Mouse (Mus musculus) WW6 (cell line): ENCODE measurements around the gene Mst1r.
A peak's percentile ranks its signal among the peaks of the same experiment; 100 is the strongest.

Source experiments
- DNase-seq: peaks from one replicate; pipeline ENCODE4 v3.0.0-alpha.2; 2013; ENCODE audit warnings: low read depth, low spot score

Gene Mst1r

GRCm38 (mm10) chr9:107906252-107906966, at the start of gene Mst1r:
TSS of gene Mst1r (plus strand) at chr9:107906873.
- no peak for DNase-seq

GRCm38 (mm10) chr9:107858343-107858742, 48.3 kb upstream of the Mst1r start:
- DNase-seq, result no peak

- no peak for DNase-seq
Observed at GRCm38 (mm10) chr9:107864493-107864892, 42.2 kb upstream of the Mst1r start.

- DNase-seq, result no peak
Observed at GRCm38 (mm10) chr9:107866081-107866480, 40.6 kb upstream of the Mst1r start.

GRCm38 (mm10) chr9:107872350-107873098, 34.1 kb upstream of the Mst1r start:
- peak; percentile 73 for DNase-seq

- no peak for DNase-seq
Observed at GRCm38 (mm10) chr9:107873137-107873536, 33.5 kb upstream of the Mst1r start, which contains the start of gene Rbm6. TSS of gene Rbm6 (minus strand) at chr9:107873237.

- DNase-seq, result no peak
Observed at GRCm38 (mm10) chr9:107880411-107880810, 26.3 kb upstream of the Mst1r start.

GRCm38 (mm10) chr9:107887804-107888266, 18.8 kb upstream of the Mst1r start, which contains the start of gene Mon1a:
TSS of gene Mon1a (plus strand) at chr9:107888151.
- DNase-seq, result no peak

- no peak for DNase-seq
Observed at GRCm38 (mm10) chr9:107888267-107888850, 18.3 kb upstream of the Mst1r start.

GRCm38 (mm10) chr9:107890260-107890659, 16.4 kb upstream of the Mst1r start:
- no peak for DNase-seq

GRCm38 (mm10) chr9:107891023-107891422, 15.7 kb upstream of the Mst1r start:
- no peak for DNase-seq

GRCm38 (mm10) chr9:107898563-107898962, 8.1 kb upstream of the Mst1r start:
- DNase-seq, result no peak

GRCm38 (mm10) chr9:107899855-107900254, 6.8 kb upstream of the Mst1r start:
- DNase-seq, result no peak

- peak; percentile 87 for DNase-seq
Observed at GRCm38 (mm10) chr9:107900840-107901626, 5.6 kb upstream of the Mst1r start.

- no peak for DNase-seq
Observed at GRCm38 (mm10) chr9:107901627-107901914, 5.1 kb upstream of the Mst1r start.

- peak; percentile 68 for DNase-seq
Observed at GRCm38 (mm10) chr9:107904726-107905125, 1.9 kb upstream of the Mst1r start.

GRCm38 (mm10) chr9:107906967-107907800, 511 bp downstream of the Mst1r start:
- DNase-seq, result no peak

- DNase-seq, result no peak
Observed at GRCm38 (mm10) chr9:107907801-107908120, 1.1 kb downstream of the Mst1r start.

GRCm38 (mm10) chr9:107908410-107909158, 1.9 kb downstream of the Mst1r start:
- DNase-seq, result no peak

- no peak for DNase-seq
Observed at GRCm38 (mm10) chr9:107910025-107910769, 3.5 kb downstream of the Mst1r start.
